Mouse (Mus musculus) stomach, embryonic 16.5 days (tissue): ENCODE measurements at regions not wholly inside any gene's neighbourhood (a gene's known extent, or its start where the extent isn't known, plus 50 kb on each side); places are given as distances from the start of the nearest gene placed in this dataset.

Source experiments
- ATAC-seq: fragments of 200-750 bp; cut with Nextera tagmentation; 2 replicates; pipeline ENCODE4 v1.8.0; 2017; ENCODE audit warnings: moderate number of reproducible peaks, moderate TSS enrichment; ENCODE audit not compliant: insufficient read depth, low FRiP score
- H3K27ac ChIP-seq: fragments of 300-500 bp; sonication (generic); 2 replicates; pipeline ENCODE4 v1.5.1; 2014; ENCODE audit warnings: low read length
- H3K27me3 ChIP-seq: fragments of 300-500 bp; sonication (generic); 2 replicates; pipeline ENCODE4 v1.6.1; 2014; ENCODE audit warnings: low read length, control low read depth, mixed read lengths; ENCODE audit not compliant: control insufficient read depth, insufficient read depth
- H3K36me3 ChIP-seq: fragments of 300-500 bp; sonication (generic); 2 replicates; pipeline ENCODE4 v1.6.1; 2014; ENCODE audit warnings: low read length; ENCODE audit not compliant: control insufficient read depth, insufficient read depth
- H3K4me1 ChIP-seq: fragments of 300-500 bp; sonication (generic); 2 replicates; pipeline ENCODE4 v1.6.1; 2014; ENCODE audit warnings: low read length, control low read depth, mixed read lengths; ENCODE audit not compliant: control insufficient read depth, insufficient read depth
- H3K4me2 ChIP-seq: fragments of 300-500 bp; sonication (generic); 2 replicates; pipeline ENCODE4 v1.6.1; 2014; ENCODE audit warnings: low read depth, low read length, mixed read lengths
- H3K4me3 ChIP-seq: fragments of 300-500 bp; sonication (generic); replicated peaks from 2 replicates; pipeline ENCODE4 v1.5.1; 2014; ENCODE audit warnings: mild to moderate bottlenecking, low read length
- H3K9ac ChIP-seq: fragments of 300-500 bp; sonication (generic); 2 replicates; pipeline ENCODE4 v1.6.1; 2014; ENCODE audit warnings: low read length
- H3K9me3 ChIP-seq: fragments of 300-500 bp; sonication (generic); replicated peaks from 2 replicates; pipeline ENCODE4 v1.6.1; 2016; ENCODE audit warnings: low read length, control low read depth; ENCODE audit not compliant: control insufficient read depth
- WGBS: fragments of 180-500 bp; shearing (Covaris S2); extraction: QIAGEN DNeasy Blood & Tissue Kit; methylation state at CpG from one replicate; pipeline ENCODE4 v1.1.7; 2014; 5-methylcytosine and 5-hydroxymethylcytosine counted together

DNA sequence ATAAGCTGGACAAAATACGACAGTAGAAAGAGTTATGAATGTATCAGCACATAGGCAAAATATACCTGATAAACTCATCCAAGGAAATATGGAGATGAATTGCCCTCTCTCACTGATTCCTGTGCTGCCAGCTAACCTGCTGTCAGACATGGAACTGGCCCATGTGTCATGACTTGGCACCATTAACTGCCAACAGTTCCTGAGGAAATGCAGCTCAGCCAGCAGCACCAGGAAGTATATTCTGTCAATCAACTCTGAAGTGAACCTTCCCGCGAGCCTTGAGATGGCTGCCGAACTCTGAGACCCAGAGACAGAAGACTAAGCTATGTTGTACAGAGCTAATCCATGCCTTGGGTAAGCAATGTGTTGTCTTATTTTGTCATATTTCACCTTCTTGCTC is 292.4 kb downstream of the Klf6 start:
- no peak for ATAC-seq
- H3K36me3 ChIP-seq = no peaks in the 10 kb centered on the region
- H3K9ac ChIP-seq = no peak overlapping the region
- no peak overlapping the region for H3K4me3 ChIP-seq
- WGBS = 68% methylated on average over 4 of the region's 4 CpGs
- no peaks in the 10 kb centered on the region for H3K27me3 ChIP-seq
- H3K27ac ChIP-seq = no peak overlapping the region
- no peaks in the 10 kb centered on the region for H3K9me3 ChIP-seq
- no peaks in the 10 kb centered on the region for H3K4me1 ChIP-seq
- H3K4me2 ChIP-seq = no peak overlapping the region

GRCm38 (mm10) chr13:6156191-6156590 is 294.9 kb downstream of the Klf6 start:
- no peak overlapping the region for H3K4me2 ChIP-seq
- ATAC-seq = no peak
- H3K9ac ChIP-seq = no peak overlapping the region
- no peaks in the 10 kb centered on the region for H3K9me3 ChIP-seq
- H3K4me1 ChIP-seq = no peaks in the 10 kb centered on the region
- no peaks in the 10 kb centered on the region for H3K36me3 ChIP-seq
- no peak overlapping the region for H3K27ac ChIP-seq
- 55% methylated on average over 4 of the region's 4 CpGs for WGBS
- no peaks in the 10 kb centered on the region for H3K27me3 ChIP-seq
- no peak overlapping the region for H3K4me3 ChIP-seq

GRCm38 (mm10) chr13:6157029-6157428 is 295.7 kb downstream of the Klf6 start:
- Histone ChIP-seq H3K4me1 (no peaks in the 10 kb centered on the region), H3K27me3 (no peaks in the 10 kb centered on the region), H3K9me3 (no peaks in the 10 kb centered on the region), H3K4me2 (no peak overlapping the region), H3K36me3 (no peaks in the 10 kb centered on the region), H3K27ac (no peak overlapping the region), H3K4me3 (no peak overlapping the region), H3K9ac (no peak overlapping the region)
- 57% methylated on average over 3 of the region's 3 CpGs for WGBS
- no peak for ATAC-seq

DNA sequence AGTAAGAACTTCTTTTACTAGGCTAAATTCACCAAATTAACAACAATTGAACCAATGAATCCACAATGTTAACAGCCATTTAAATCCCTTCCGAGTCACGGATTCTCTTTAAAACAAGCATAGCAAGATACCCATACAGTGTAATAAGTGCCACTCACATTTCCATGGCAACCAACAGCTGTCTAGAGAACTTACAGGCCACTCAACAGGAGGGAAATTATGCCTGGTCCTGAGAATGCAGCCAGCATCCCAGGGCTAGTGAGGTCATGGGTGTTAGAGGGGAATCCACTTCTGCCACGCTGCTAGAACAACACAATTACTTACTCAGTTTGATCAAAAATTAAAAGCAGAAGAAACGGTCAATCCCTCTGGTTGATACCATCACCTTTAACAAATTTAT is 296.7 kb downstream of the Klf6 start:
- WGBS = 66% methylated on average over 4 of the region's 4 CpGs
- Histone ChIP-seq H3K4me1 (no peaks in the 10 kb centered on the region), H3K27me3 (no peaks in the 10 kb centered on the region), H3K4me2 (no peak overlapping the region), H3K4me3 (no peak overlapping the region), H3K36me3 (no peaks in the 10 kb centered on the region), H3K9ac (no peak overlapping the region), H3K27ac (no peak overlapping the region), H3K9me3 (no peaks in the 10 kb centered on the region)
- ATAC-seq = no peak

GRCm38 (mm10) chr13:6159412-6159811 is 298.1 kb downstream of the Klf6 start:
- no peaks in the 10 kb centered on the region for H3K9me3 ChIP-seq
- H3K36me3 ChIP-seq = no peaks in the 10 kb centered on the region
- H3K27ac ChIP-seq = no peak overlapping the region
- no peak overlapping the region for H3K4me3 ChIP-seq
- H3K27me3 ChIP-seq = no peaks in the 10 kb centered on the region
- H3K9ac ChIP-seq = no peak overlapping the region
- H3K4me2 ChIP-seq = no peak overlapping the region
- no peaks in the 10 kb centered on the region for H3K4me1 ChIP-seq
- ATAC-seq = no peak
- WGBS = 51% methylated on average over 2 of the region's 2 CpGs

GRCm38 (mm10) chr13:6165916-6166315 is 304.6 kb downstream of the Klf6 start:
- Histone ChIP-seq H3K9ac (no peak overlapping the region), H3K27me3 (no peaks in the 10 kb centered on the region), H3K27ac (no peak overlapping the region), H3K4me2 (no peak overlapping the region), H3K9me3 (no peaks in the 10 kb centered on the region), H3K4me1 (no peaks in the 10 kb centered on the region), H3K36me3 (no peaks in the 10 kb centered on the region), H3K4me3 (no peak overlapping the region)
- WGBS = 91% methylated on average over 4 of the region's 4 CpGs
- no peak for ATAC-seq

DNA sequence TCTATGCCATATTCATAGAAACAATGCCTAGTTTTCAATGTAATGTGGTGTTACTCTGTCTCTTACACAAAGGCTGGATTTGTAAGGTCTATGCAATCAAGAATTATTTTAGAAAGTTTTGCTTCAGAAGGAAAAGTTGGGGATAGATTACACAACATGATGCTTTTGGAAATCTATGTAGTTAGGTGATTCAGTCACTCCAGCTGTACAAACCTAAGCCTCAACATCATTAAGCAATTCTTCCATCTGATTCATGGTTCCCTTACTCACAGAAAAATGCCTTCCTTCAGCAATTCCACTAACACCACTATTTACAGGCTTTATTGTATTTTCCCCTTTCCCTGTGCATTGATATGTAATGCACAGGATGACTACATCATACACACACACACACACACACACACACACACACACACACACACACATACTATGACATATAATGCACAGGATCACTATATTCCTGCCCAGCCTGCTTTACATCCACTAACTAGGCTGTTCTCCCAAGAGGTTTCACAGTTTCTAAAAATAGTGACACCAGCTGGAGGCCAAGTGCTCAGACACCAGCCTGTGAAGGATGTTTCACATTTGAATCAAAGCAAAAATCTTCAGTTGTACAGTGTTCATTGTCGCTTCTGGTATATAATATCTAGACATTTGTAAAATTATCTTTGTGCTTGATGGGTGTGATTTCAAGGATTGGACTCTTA is 305.9 kb downstream of the Klf6 start:
- Histone ChIP-seq H3K4me3 (no peak overlapping the region), H3K36me3 (no peaks in the 10 kb centered on the region), H3K4me2 (no peak overlapping the region), H3K4me1 (no peaks in the 10 kb centered on the region), H3K9me3 (no peaks in the 10 kb centered on the region), H3K9ac (no peak overlapping the region), H3K27ac (no peak overlapping the region), H3K27me3 (no peaks in the 10 kb centered on the region)
- 82% methylated on average over 1 of the region's 1 CpGs for WGBS
- no peak for ATAC-seq

GRCm38 (mm10) chr13:6173095-6173494 is 311.8 kb downstream of the Klf6 start:
- Histone ChIP-seq H3K4me1 (no peaks in the 10 kb centered on the region), H3K27me3 (no peaks in the 10 kb centered on the region), H3K4me2 (no peak overlapping the region), H3K9me3 (no peaks in the 10 kb centered on the region), H3K4me3 (no peak overlapping the region), H3K27ac (no peak overlapping the region), H3K36me3 (no peaks in the 10 kb centered on the region), H3K9ac (no peak overlapping the region)
- no peak for ATAC-seq

GRCm38 (mm10) chr13:6178362-6179070 is 317.2 kb downstream of the Klf6 start:
- H3K4me3 ChIP-seq = no peak overlapping the region
- no peak overlapping the region for H3K4me2 ChIP-seq
- no peak for ATAC-seq
- H3K36me3 ChIP-seq = no peaks in the 10 kb centered on the region
- no peaks in the 10 kb centered on the region for H3K27me3 ChIP-seq
- no peaks in the 10 kb centered on the region for H3K4me1 ChIP-seq
- no peak overlapping the region for H3K27ac ChIP-seq
- 68% methylated on average over 9 of the region's 9 CpGs for WGBS
- no peak overlapping the region for H3K9ac ChIP-seq
- no peaks in the 10 kb centered on the region for H3K9me3 ChIP-seq
